Mouse (Mus musculus) neural tube, embryonic 11.5 days (tissue): ENCODE measurements around the gene Pxdn. TPM values are rescaled to one million over a fixed set of nuclear protein-coding genes. Genes with fewer than 3 reads are reported as not detected.
A peak's percentile ranks its signal among the peaks of the same experiment; 100 is the strongest.

Source experiments
- ATAC-seq: fragments of 200-750 bp; cut with Nextera tagmentation; 2 replicates; pipeline ENCODE4 v1.8.0; 2017; ENCODE audit warnings: moderate number of reproducible peaks, mild to moderate bottlenecking, moderate TSS enrichment, moderate library complexity; ENCODE audit not compliant: insufficient read depth, low FRiP score, low TSS enrichment
- DNase-seq: peaks from one replicate; pipeline ENCODE4 v3.0.0-alpha.2; 2015; ENCODE audit warnings: low spot score
- H3K27ac ChIP-seq: fragments of 300-500 bp; sonication (generic); 2 replicates; pipeline ENCODE4 v1.5.1; 2014; ENCODE audit warnings: low read depth, mild to moderate bottlenecking, low read length
- H3K27me3 ChIP-seq: fragments of 300-500 bp; sonication (generic); 2 replicates; pipeline ENCODE4 v1.6.1; 2014; ENCODE audit warnings: mild to moderate bottlenecking, low read length, mixed read lengths; ENCODE audit not compliant: control insufficient read depth, insufficient read depth
- H3K36me3 ChIP-seq: fragments of 300-500 bp; sonication (generic); 2 replicates; pipeline ENCODE4 v1.6.1; 2014; ENCODE audit warnings: mild to moderate bottlenecking, low read length, moderate library complexity, mixed read lengths; ENCODE audit not compliant: control insufficient read depth, insufficient read depth
- H3K4me1 ChIP-seq: fragments of 300-500 bp; sonication (generic); 2 replicates; pipeline ENCODE4 v1.6.1; 2014; ENCODE audit warnings: low read length, mixed read lengths; ENCODE audit not compliant: control insufficient read depth, insufficient read depth
- H3K4me2 ChIP-seq: fragments of 300-500 bp; sonication (generic); 2 replicates; pipeline ENCODE4 v1.6.1; 2014; ENCODE audit warnings: low read depth, mild to moderate bottlenecking, moderate library complexity
- H3K4me3 ChIP-seq: fragments of 300-500 bp; sonication (generic); 2 replicates; pipeline ENCODE4 v1.5.1; 2014; ENCODE audit warnings: low read depth, low read length
- H3K9ac ChIP-seq: fragments of 300-500 bp; sonication (generic); 2 replicates; pipeline ENCODE4 v1.6.1; 2014; ENCODE audit warnings: mild to moderate bottlenecking, low read length
- H3K9me3 ChIP-seq: fragments of 300-500 bp; sonication (generic); 2 replicates; pipeline ENCODE4 v1.6.1; 2016; ENCODE audit warnings: low read length; ENCODE audit not compliant: control insufficient read depth
- WGBS: fragments of 180-500 bp; shearing (Covaris S2); extraction: QIAGEN DNeasy Blood & Tissue Kit; methylation state at CpG from one replicate; pipeline ENCODE4 v1.1.7; 2014; 5-methylcytosine and 5-hydroxymethylcytosine counted together
- polyA plus RNA-seq: library from polyadenylated mRNA; unstranded; fragments of >200 nt; fragmentation: Nextera tagmentation; extraction: Ambion mirVana; gene quantifications from 2 replicates; pipeline ENCODE4 v1.2.1, GENCODE M21; 2014

The Pxdn gene
- polyA plus RNA-seq, 1 experiment from 2014 or later: 93.5 TPM

GRCm38 (mm10) chr12:29998895-29999294 lies 61.5 kb downstream of the Pxdn start:
- no peaks in the 10 kb centered on the region for H3K4me1 ChIP-seq
- H3K27ac ChIP-seq: no peak overlapping the region
- peaks cover 46% of the 10 kb centered on the region for H3K36me3 ChIP-seq
- H3K9ac ChIP-seq: no peak overlapping the region
- no peak for DNase-seq
- ATAC-seq: no peak
- H3K4me3 ChIP-seq: no peak overlapping the region
- no peaks in the 10 kb centered on the region for H3K9me3 ChIP-seq
- H3K27me3 ChIP-seq: no peaks in the 10 kb centered on the region
- 96% methylated on average over 5 of the region's 5 CpGs for WGBS
- H3K4me2 ChIP-seq: no peak overlapping the region

GRCm38 (mm10) chr12:30001951-30002350 lies 64.5 kb downstream of the Pxdn start:
- ATAC-seq (no peak), DNase-seq (no peak)
- Histone ChIP-seq H3K36me3 (peaks cover 38% of the 10 kb centered on the region), H3K27me3 (no peaks in the 10 kb centered on the region), H3K9ac (no peak overlapping the region), H3K9me3 (no peaks in the 10 kb centered on the region), H3K4me1 (no peaks in the 10 kb centered on the region), H3K4me3 (no peak overlapping the region), H3K4me2 (no peak overlapping the region), H3K27ac (no peak overlapping the region)
- 95% methylated on average over 16 of the region's 16 CpGs for WGBS

- no peak overlapping the region for H3K27ac ChIP-seq
- H3K9ac ChIP-seq: no peak overlapping the region
- no peak overlapping the region for H3K4me3 ChIP-seq
- WGBS: 73% methylated on average over 14 of the region's 14 CpGs
- H3K27me3 ChIP-seq: no peaks in the 10 kb centered on the region
- no peaks in the 10 kb centered on the region for H3K4me1 ChIP-seq
- peaks cover 40% of the 10 kb centered on the region for H3K36me3 ChIP-seq
- H3K9me3 ChIP-seq: no peaks in the 10 kb centered on the region
- ATAC-seq (peak; percentile 48; the same call in 1 of the 2 replicates), DNase-seq (no peak)
- H3K4me2 ChIP-seq: no peak overlapping the region
Observed at GRCm38 (mm10) chr12:30003680-30004364, 66.4 kb downstream of the Pxdn start.

GRCm38 (mm10) chr12:30004365-30004723 lies 66.9 kb downstream of the Pxdn start:
- 82% methylated on average over 5 of the region's 5 CpGs for WGBS
- ATAC-seq: no peak; the same call in 1 of the 2 replicates
- DNase-seq: no peak

GRCm38 (mm10) chr12:30006586-30006985 lies 69.2 kb downstream of the Pxdn start:
- Histone ChIP-seq H3K4me1 (no peaks in the 10 kb centered on the region), H3K36me3 (peaks cover 23% of the 10 kb centered on the region), H3K27ac (no peak overlapping the region), H3K27me3 (no peaks in the 10 kb centered on the region), H3K9me3 (no peaks in the 10 kb centered on the region), H3K9ac (no peak overlapping the region), H3K4me3 (no peak overlapping the region), H3K4me2 (no peak overlapping the region)
- DNase-seq: no peak
- ATAC-seq: no peak
- WGBS: 87% methylated on average over 9 of the region's 9 CpGs

More at GRCm38 (mm10) chr12:30004365-30004723, 66.9 kb downstream of the Pxdn start:
- H3K27ac ChIP-seq: no peak overlapping the region
- H3K9me3 ChIP-seq: no peaks in the 10 kb centered on the region
- H3K4me3 ChIP-seq: no peak overlapping the region
- H3K27me3 ChIP-seq: no peaks in the 10 kb centered on the region
- H3K9ac ChIP-seq: no peak overlapping the region
- H3K4me1 ChIP-seq: no peaks in the 10 kb centered on the region
- no peak overlapping the region for H3K4me2 ChIP-seq
- peaks cover 36% of the 10 kb centered on the region for H3K36me3 ChIP-seq

- H3K4me2 ChIP-seq: no peak overlapping the region
- WGBS: 90% methylated on average over 5 of the region's 5 CpGs
- H3K9me3 ChIP-seq: no peaks in the 10 kb centered on the region
- H3K36me3 ChIP-seq: peaks cover 28% of the 10 kb centered on the region
- DNase-seq (no peak), ATAC-seq (no peak)
- H3K9ac ChIP-seq: no peak overlapping the region
- no peak overlapping the region for H3K4me3 ChIP-seq
- H3K4me1 ChIP-seq: no peaks in the 10 kb centered on the region
- H3K27ac ChIP-seq: no peak overlapping the region
- no peaks in the 10 kb centered on the region for H3K27me3 ChIP-seq
Observed at GRCm38 (mm10) chr12:30008741-30009140, 71.3 kb downstream of the Pxdn start.

- 91% methylated on average over 9 of the region's 9 CpGs for WGBS
- no peaks in the 10 kb centered on the region for H3K9me3 ChIP-seq
- H3K4me1 ChIP-seq: no peaks in the 10 kb centered on the region
- H3K9ac ChIP-seq: no peak overlapping the region
- H3K36me3 ChIP-seq: peaks cover 18% of the 10 kb centered on the region
- ATAC-seq (no peak), DNase-seq (no peak)
- no peak overlapping the region for H3K27ac ChIP-seq
- H3K4me3 ChIP-seq: no peak overlapping the region
- no peaks in the 10 kb centered on the region for H3K27me3 ChIP-seq
- H3K4me2 ChIP-seq: no peak overlapping the region
Observed at GRCm38 (mm10) chr12:30015501-30015900, 78.1 kb downstream of the Pxdn start.

- H3K27me3 ChIP-seq: no peaks in the 10 kb centered on the region
- no peaks in the 10 kb centered on the region for H3K4me1 ChIP-seq
- WGBS: 91% methylated on average over 3 of the region's 3 CpGs
- H3K27ac ChIP-seq: no peak overlapping the region
- H3K9ac ChIP-seq: no peak overlapping the region
- no peak overlapping the region for H3K4me2 ChIP-seq
- no peak overlapping the region for H3K4me3 ChIP-seq
- H3K9me3 ChIP-seq: no peaks in the 10 kb centered on the region
- no peak for DNase-seq
- peaks cover 15% of the 10 kb centered on the region for H3K36me3 ChIP-seq
- ATAC-seq: no peak
Observed at GRCm38 (mm10) chr12:30017131-30017530, 79.7 kb downstream of the Pxdn start.

GRCm38 (mm10) chr12:30020447-30020846 lies 83.0 kb downstream of the Pxdn start:
- Histone ChIP-seq H3K9ac (no peak overlapping the region), H3K36me3 (peaks cover 2% of the 10 kb centered on the region; the same call in 1 of the 2 replicates), H3K9me3 (no peaks in the 10 kb centered on the region), H3K27ac (no peak overlapping the region), H3K4me3 (no peak overlapping the region), H3K27me3 (no peaks in the 10 kb centered on the region), H3K4me1 (no peaks in the 10 kb centered on the region), H3K4me2 (no peak overlapping the region)
- DNase-seq: no peak
- no peak for ATAC-seq
